Mouse (Mus musculus): ENCODE data around the gene Sh3kbp1.

- TF ChIP-seq EP300 (IDR thresholded peaks at IDR 0.05) (no peak), CTCF (IDR thresholded peaks at IDR 0.05) (no peak)
These were observed 23.7 kb downstream of the Sh3kbp1 start for GRCm38 (mm10) chrX:159650727-159651126.
